Mouse (Mus musculus) heart, postnatal 14 days (tissue): ENCODE measurements around the gene Tas2r117. TPM values are rescaled to one million over a fixed set of nuclear protein-coding genes. Genes with fewer than 3 reads are reported as not detected.

Experiments
- DNase-seq, 2 experiments: peaks; one replicate each; pipeline ENCODE4 v3.0.0; 2021 to 2022
- intact Hi-C: fragments of 180-260 bp; cut with DNase I; formaldehyde crosslinking; loops from one replicate; pipeline ENCODE4 v1.15.1; 2025
- long read RNA-seq, 2 experiments: library from polyadenylated mRNA; stranded (forward); transcript quantifications; one replicate each; pipeline ENCODE4 v2.0.0; 2021
- total RNA-seq, 2 experiments: library from RNA; stranded (reverse); gene quantifications; 2 replicates each; pipeline ENCODE4 v1.2.3; 2021

The Tas2r117 gene
- not detected for total RNA-seq
- long read RNA-seq, experiment 1 = 0 reads
- long read RNA-seq, experiment 2 = 0 reads

DNA sequence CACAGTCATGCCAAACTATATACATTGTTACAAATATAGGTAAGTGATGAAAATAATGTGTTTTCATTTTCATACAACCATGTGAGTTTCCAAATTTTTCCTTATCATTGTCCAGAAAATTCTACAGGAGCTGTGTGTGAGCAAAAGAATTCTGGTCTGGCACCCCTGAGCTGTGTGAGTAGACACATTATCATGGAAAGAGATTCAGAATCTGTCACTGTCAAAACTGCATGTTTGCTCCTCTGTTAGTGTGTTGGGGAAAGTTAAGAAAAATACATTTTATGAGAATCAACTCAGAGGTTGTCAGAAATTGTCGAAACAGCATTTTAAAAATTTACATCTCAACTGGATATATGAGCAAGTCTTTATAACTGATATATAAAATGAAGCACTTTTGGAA lies at the start of gene Tas2r117:
TSS of gene Tas2r117 (plus strand) at position 301 of the 400 bp plus-strand sequence.
- no peak for DNase-seq
- intact Hi-C loops = no loop called here

DNA sequence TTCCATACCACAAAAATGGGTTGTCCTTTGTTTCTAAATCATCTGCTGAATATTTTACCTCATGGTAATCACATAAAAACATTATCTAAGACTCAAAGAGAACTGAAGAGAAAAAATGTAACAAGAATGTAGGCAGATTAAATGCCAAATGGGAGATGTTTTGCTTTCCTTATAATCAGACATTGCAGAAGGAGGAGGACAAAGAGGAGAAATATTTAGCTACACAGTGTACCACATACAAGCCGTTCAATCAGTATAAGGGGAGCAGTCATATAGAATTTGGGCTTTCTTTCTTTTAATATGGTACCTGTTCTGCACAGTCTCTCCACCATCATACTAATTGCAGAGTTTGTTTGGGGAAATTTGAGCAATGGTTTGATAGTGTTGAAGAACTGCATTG lies 48.2 kb upstream of the Tas2r117 start, which contains the start of gene Tas2r124:
TSS of gene Tas2r124 (plus strand) at position 301 of the 400 bp plus-strand sequence.
- intact Hi-C loops = no loop called here
- no peak for DNase-seq

DNA sequence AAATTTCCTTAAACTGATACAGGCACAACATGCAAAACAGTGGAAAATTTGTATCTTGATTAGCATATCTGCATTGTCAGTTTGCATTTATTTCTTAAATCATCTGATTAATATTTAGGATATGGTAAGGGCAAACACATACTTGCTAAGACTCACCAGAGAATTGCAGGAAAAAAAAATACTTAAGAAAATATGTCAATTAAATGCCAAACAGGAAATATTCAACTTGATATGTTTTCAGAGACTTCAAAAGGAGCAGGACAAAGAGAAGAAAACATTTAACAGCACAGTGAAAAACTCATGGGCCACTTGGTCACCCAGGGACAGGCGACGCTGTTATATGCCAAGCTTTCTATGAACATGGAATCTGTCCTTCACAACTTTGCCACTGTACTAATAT lies 40.8 kb upstream of the Tas2r117 start, which contains the start of gene Tas2r102:
TSS of gene Tas2r102 (plus strand) at position 301 of the 400 bp plus-strand sequence.
- DNase-seq = no peak
- intact Hi-C loops = no loop called here

DNA sequence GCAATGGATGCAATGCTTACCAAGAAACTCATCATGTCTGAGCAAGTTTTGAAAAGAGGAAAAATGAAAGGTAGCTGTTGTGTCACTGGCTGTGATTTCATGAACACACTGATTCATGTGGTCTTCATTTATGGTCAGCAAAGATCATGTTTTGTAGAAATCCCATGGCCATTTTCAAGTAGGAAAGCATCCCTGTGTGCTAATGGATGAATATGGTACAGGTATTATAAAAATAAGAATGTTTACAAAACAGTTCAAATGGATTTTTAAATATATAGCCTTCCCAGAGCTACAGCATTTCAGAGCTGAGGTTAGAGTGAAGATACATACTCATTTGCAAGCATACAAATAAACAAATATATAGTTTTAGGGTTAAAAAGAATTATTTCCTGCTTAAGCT lies 24.6 kb upstream of the Tas2r117 start, which contains the start of gene Tas2r136:
TSS of gene Tas2r136 (minus strand) at position 101 of the 400 bp plus-strand sequence.
- intact Hi-C loops = no loop called here
- DNase-seq = no peak

DNA sequence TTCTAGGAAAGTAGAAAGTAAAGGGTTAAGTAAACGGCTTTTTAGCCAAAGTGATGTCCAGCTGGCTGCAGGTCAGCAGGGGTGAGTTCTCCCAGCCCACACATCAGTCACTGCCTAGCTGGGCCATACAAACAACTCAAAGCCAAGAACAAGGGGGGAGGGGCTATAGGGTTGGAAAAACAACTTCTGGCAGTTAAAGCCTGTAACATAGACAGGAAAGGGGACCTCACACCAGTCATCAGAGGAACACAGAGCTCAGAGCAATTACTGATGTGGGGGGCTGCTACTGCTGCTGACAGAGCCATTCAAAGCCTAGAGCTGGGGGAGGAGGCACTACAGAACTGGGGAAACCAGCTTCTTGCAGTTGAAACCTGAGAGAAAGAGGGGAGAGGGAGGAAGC lies 7.2 kb upstream of the Tas2r117 start:
- intact Hi-C loops = no loop called here
- no peak for DNase-seq

GRCm38 (mm10) chr6:132846842-132847241 lies 44.2 kb downstream of the Tas2r117 start, which contains the start of gene Tas2r123:
Tas2r123 (plus strand) TSS chr6:132847142.
- intact Hi-C loops = no loop called here

More at GRCm38 (mm10) chr6:132846842-132847241, 44.2 kb downstream of the Tas2r117 start, which contains the start of gene Tas2r123:
- DNase-seq = no peak

Other genes starting within 250 kb of the Tas2r117 start
- not detected for gene Prh1, start 233.0 kb upstream of the Tas2r117 start, total RNA-seq
- not detected for gene Prp2, start 206.9 kb upstream of the Tas2r117 start, total RNA-seq
- not detected for gene A630073D07Rik, start 151.3 kb upstream of the Tas2r117 start, total RNA-seq
- gene Tas2r120, start 145.9 kb upstream of the Tas2r117 start, total RNA-seq = not detected
- not detected for gene Tas2r121, start 101.8 kb upstream of the Tas2r117 start, total RNA-seq
- gene Tas2r122, start 90.9 kb upstream of the Tas2r117 start, total RNA-seq = not detected
- not detected for gene Tas2r115, start 64.8 kb upstream of the Tas2r117 start, total RNA-seq
- gene Tas2r124, start 48.1 kb upstream of the Tas2r117 start, total RNA-seq = not detected
- gene Tas2r102, start 40.7 kb upstream of the Tas2r117 start, total RNA-seq = not detected
- gene Tas2r136, start 24.7 kb upstream of the Tas2r117 start, total RNA-seq = not detected
- gene Tas2r123, start 44.3 kb downstream of the Tas2r117 start, total RNA-seq = not detected
- gene Tas2r116, start 52.6 kb downstream of the Tas2r117 start, total RNA-seq = not detected
- gene Tas2r110, start 65.2 kb downstream of the Tas2r117 start, total RNA-seq = not detected
- gene Tas2r113, start 90.2 kb downstream of the Tas2r117 start, total RNA-seq = not detected
- gene Tas2r125, start 106.8 kb downstream of the Tas2r117 start, total RNA-seq = not detected
- gene Tas2r129, start 148.3 kb downstream of the Tas2r117 start, total RNA-seq = not detected
- not detected for gene Tas2r131, start 155.1 kb downstream of the Tas2r117 start, total RNA-seq
- not detected for gene Tas2r109, start 178.1 kb downstream of the Tas2r117 start, total RNA-seq
- not detected for gene Tas2r103, start 234.3 kb downstream of the Tas2r117 start, total RNA-seq